Mouse (Mus musculus) limb, embryonic 15.5 days (tissue): ENCODE results near the gene Ilkap. TPM values are rescaled to one million over a fixed set of nuclear protein-coding genes. Genes with fewer than 3 reads are reported as not detected.
A peak's percentile ranks its signal among the peaks of the same experiment; 100 is the strongest.

Experiments
- ATAC-seq: fragments of 200-750 bp; cut with Nextera tagmentation; 2 replicates; pipeline ENCODE4 v1.8.0; 2017; ENCODE audit warnings: low read depth, moderate TSS enrichment; ENCODE audit not compliant: insufficient number of reproducible peaks, low FRiP score, low TSS enrichment
- H3K27ac ChIP-seq: fragments of 300-500 bp; sonication (generic); 2 replicates; pipeline ENCODE4 v1.5.1; 2015; ENCODE audit warnings: moderate library complexity, mild to moderate bottlenecking, inconsistent platforms
- H3K27me3 ChIP-seq: fragments of 300-500 bp; sonication (generic); 2 replicates; pipeline ENCODE4 v1.6.1; 2015; ENCODE audit warnings: inconsistent platforms
- H3K36me3 ChIP-seq: fragments of 300-500 bp; sonication (generic); 2 replicates; pipeline ENCODE4 v1.6.1; 2015; ENCODE audit warnings: inconsistent platforms
- H3K4me1 ChIP-seq: fragments of 300-500 bp; sonication (generic); 2 replicates; pipeline ENCODE4 v1.6.1; 2015; ENCODE audit warnings: inconsistent platforms
- H3K4me2 ChIP-seq: fragments of 300-500 bp; sonication (generic); 2 replicates; pipeline ENCODE4 v1.6.1; 2015; ENCODE audit warnings: mild to moderate bottlenecking, inconsistent platforms
- H3K4me3 ChIP-seq: fragments of 300-500 bp; sonication (generic); 2 replicates; pipeline ENCODE4 v1.5.1; 2015; ENCODE audit warnings: mild to moderate bottlenecking, inconsistent platforms
- H3K9ac ChIP-seq: fragments of 300-500 bp; sonication (generic); 2 replicates; pipeline ENCODE4 v1.6.1; 2015; ENCODE audit warnings: inconsistent platforms
- H3K9me3 ChIP-seq: fragments of 300-500 bp; sonication (generic); 2 replicates; pipeline ENCODE4 v1.6.1; 2016; ENCODE audit warnings: inconsistent platforms
- WGBS: fragments of 180-500 bp; shearing (Covaris S2); methylation state at CpG from one replicate; pipeline ENCODE4 v1.1.7; 2015; 5-methylcytosine and 5-hydroxymethylcytosine counted together
- polyA plus RNA-seq: library from polyadenylated mRNA; unstranded; fragments of >200 nt; fragmentation: Nextera tagmentation; extraction: Ambion mirVana; gene quantifications from 2 replicates; pipeline ENCODE4 v1.2.1, GENCODE M21; 2015

The Ilkap gene
- polyA plus RNA-seq, 1 experiment from 2014 or later, result 143 TPM

GRCm38 (mm10) chr1:91434905-91435304 is 36.3 kb upstream of the Ilkap start:
- no peak for ATAC-seq
- peaks cover 17% of the 10 kb centered on the region for H3K4me1 ChIP-seq
- no peak overlapping the region for H3K4me3 ChIP-seq
- H3K4me2 ChIP-seq, result no peak overlapping the region
- H3K27ac ChIP-seq, result no peak overlapping the region
- H3K36me3 ChIP-seq, result peaks cover 35% of the 10 kb centered on the region
- H3K9ac ChIP-seq, result no peak overlapping the region
- no peaks in the 10 kb centered on the region for H3K27me3 ChIP-seq
- whole genome bisulfite sequencing, result 94% methylated on average over 8 of the region's 8 CpGs
- H3K9me3 ChIP-seq, result no peaks in the 10 kb centered on the region

- Histone ChIP-seq H3K9ac (no peak overlapping the region), H3K4me1 (peaks cover 5% of the 10 kb centered on the region), H3K4me3 (no peak overlapping the region), H3K27me3 (no peaks in the 10 kb centered on the region), H3K9me3 (no peaks in the 10 kb centered on the region), H3K36me3 (peaks cover 34% of the 10 kb centered on the region), H3K27ac (no peak overlapping the region), H3K4me2 (no peak overlapping the region)
- no peak for ATAC-seq
- WGBS, result 67% methylated on average over 7 of the region's 7 CpGs
These were observed 32.1 kb upstream of the Ilkap start for GRCm38 (mm10) chr1:91430761-91431160.

GRCm38 (mm10) chr1:91429212-91429611 is 30.6 kb upstream of the Ilkap start:
- no peak for ATAC-seq
- Histone ChIP-seq H3K4me1 (0 out of 2 replicates have a peak, but pooled peaks cover 3% of the 10 kb centered on the region), H3K9me3 (no peaks in the 10 kb centered on the region), H3K4me2 (no peak overlapping the region), H3K9ac (no peak overlapping the region), H3K27ac (no peak overlapping the region), H3K4me3 (no peak overlapping the region), H3K27me3 (no peaks in the 10 kb centered on the region), H3K36me3 (peaks cover 30% of the 10 kb centered on the region)
- WGBS, result 91% methylated on average over 10 of the region's 10 CpGs

GRCm38 (mm10) chr1:91428614-91429013 is 30.0 kb upstream of the Ilkap start:
- WGBS, result 36% methylated on average over 4 of the region's 4 CpGs
- ATAC-seq, result no peak

GRCm38 (mm10) chr1:91426397-91426796 is 27.8 kb upstream of the Ilkap start:
- Histone ChIP-seq H3K9ac (no peak overlapping the region), H3K27ac (no peak overlapping the region), H3K4me1 (peaks cover 12% of the 10 kb centered on the region), H3K36me3 (peaks cover 19% of the 10 kb centered on the region), H3K4me3 (no peak overlapping the region), H3K27me3 (no peaks in the 10 kb centered on the region), H3K9me3 (no peaks in the 10 kb centered on the region), H3K4me2 (no peak overlapping the region)
- no peak for ATAC-seq
- WGBS, result 78% methylated on average over 9 of the region's 9 CpGs

More at GRCm38 (mm10) chr1:91428614-91429013, 30.0 kb upstream of the Ilkap start:
- Histone ChIP-seq H3K27me3 (no peaks in the 10 kb centered on the region), H3K9me3 (no peaks in the 10 kb centered on the region), H3K4me3 (no peak overlapping the region), H3K9ac (no peak overlapping the region), H3K27ac (no peak overlapping the region), H3K36me3 (peaks cover 30% of the 10 kb centered on the region), H3K4me2 (no peak overlapping the region), H3K4me1 (peaks cover 9% of the 10 kb centered on the region)

- 91% methylated on average over 8 of the region's 8 CpGs for WGBS
- Histone ChIP-seq H3K9ac (no peak overlapping the region), H3K27me3 (no peaks in the 10 kb centered on the region), H3K4me1 (peaks cover 12% of the 10 kb centered on the region), H3K4me2 (no peak overlapping the region), H3K4me3 (no peak overlapping the region), H3K9me3 (no peaks in the 10 kb centered on the region), H3K27ac (no peak overlapping the region), H3K36me3 (peaks cover 30% of the 10 kb centered on the region)
- ATAC-seq, result no peak
These were observed 22.0 kb upstream of the Ilkap start for GRCm38 (mm10) chr1:91420601-91421065.

GRCm38 (mm10) chr1:91419862-91420600 is 21.4 kb upstream of the Ilkap start:
- no peak overlapping the region for H3K9ac ChIP-seq
- no peak overlapping the region for H3K4me3 ChIP-seq
- no peaks in the 10 kb centered on the region for H3K27me3 ChIP-seq
- no peak overlapping the region for H3K4me2 ChIP-seq
- H3K27ac ChIP-seq, result no peak overlapping the region
- peaks cover 30% of the 10 kb centered on the region for H3K36me3 ChIP-seq
- no peaks in the 10 kb centered on the region for H3K9me3 ChIP-seq
- H3K4me1 ChIP-seq, result peaks cover 17% of the 10 kb centered on the region
- 62% methylated on average over 10 of the region's 10 CpGs for WGBS
- no peak for ATAC-seq

- no peak overlapping the region for H3K27ac ChIP-seq
- H3K4me3 ChIP-seq, result no peak overlapping the region
- H3K4me2 ChIP-seq, result no peak overlapping the region
- no peak overlapping the region for H3K9ac ChIP-seq
- H3K27me3 ChIP-seq, result no peaks in the 10 kb centered on the region
- peaks cover 23% of the 10 kb centered on the region for H3K4me1 ChIP-seq
- 33% methylated on average over 1 of the region's 1 CpGs for WGBS
- H3K9me3 ChIP-seq, result no peaks in the 10 kb centered on the region
- H3K36me3 ChIP-seq, result peaks cover 27% of the 10 kb centered on the region
- ATAC-seq, result no peak
These were observed 19.4 kb upstream of the Ilkap start for GRCm38 (mm10) chr1:91417991-91418390.

- WGBS, result 60% methylated on average over 5 of the region's 5 CpGs
- no peak overlapping the region for H3K4me2 ChIP-seq
- no peaks in the 10 kb centered on the region for H3K9me3 ChIP-seq
- no peak overlapping the region for H3K4me3 ChIP-seq
- H3K4me1 ChIP-seq, result peaks cover 39% of the 10 kb centered on the region
- H3K27me3 ChIP-seq, result no peaks in the 10 kb centered on the region
- no peak for ATAC-seq
- peak overlapping the region; percentile 89; the same call in 1 of the 2 replicates for H3K27ac ChIP-seq
- no peak overlapping the region for H3K9ac ChIP-seq
- H3K36me3 ChIP-seq, result peaks cover 22% of the 10 kb centered on the region
These were observed 16.7 kb upstream of the Ilkap start for GRCm38 (mm10) chr1:91415311-91415710.

GRCm38 (mm10) chr1:91414903-91415302 is 16.3 kb upstream of the Ilkap start:
- no peaks in the 10 kb centered on the region for H3K9me3 ChIP-seq
- peak overlapping the region; percentile 89 for H3K27ac ChIP-seq
- H3K9ac ChIP-seq, result no peak overlapping the region
- WGBS, result 31% methylated on average over 4 of the region's 4 CpGs
- H3K4me3 ChIP-seq, result no peak overlapping the region
- no peak overlapping the region for H3K4me2 ChIP-seq
- no peak for ATAC-seq
- no peaks in the 10 kb centered on the region for H3K27me3 ChIP-seq
- H3K4me1 ChIP-seq, result peaks cover 39% of the 10 kb centered on the region
- peaks cover 17% of the 10 kb centered on the region for H3K36me3 ChIP-seq

- peaks cover 11% of the 10 kb centered on the region for H3K36me3 ChIP-seq
- ATAC-seq, result peak; percentile 51
- no peaks in the 10 kb centered on the region for H3K27me3 ChIP-seq
- peak within 1 kb of the TSS; percentile 98 for H3K4me2 ChIP-seq
- under 1% methylated on average over 39 of the region's 39 CpGs for WGBS
- H3K4me3 ChIP-seq, result peak within 1 kb of the TSS; percentile 80
- H3K27ac ChIP-seq, result peak within 1 kb of the TSS; percentile 89
- H3K9me3 ChIP-seq, result no peaks in the 10 kb centered on the region
- peak within 1 kb of the TSS; percentile 75 for H3K9ac ChIP-seq
- peaks cover 39% of the 10 kb centered on the region for H3K4me1 ChIP-seq
These were observed 15.4 kb upstream of the Ilkap start, which contains the start of gene Hes6 for GRCm38 (mm10) chr1:91413898-91414594. TSS of gene Hes6 (minus strand) at chr1:91414038.

- 1% methylated on average over 14 of the region's 14 CpGs for WGBS
- ATAC-seq, result no peak; the same call in 1 of the 2 replicates
- Histone ChIP-seq H3K4me2 (peak overlapping the region; percentile 98), H3K4me1 (peaks cover 39% of the 10 kb centered on the region), H3K4me3 (peak overlapping the region; percentile 80), H3K9me3 (no peaks in the 10 kb centered on the region), H3K27ac (peak overlapping the region; percentile 89), H3K27me3 (no peaks in the 10 kb centered on the region), H3K36me3 (peaks cover 9% of the 10 kb centered on the region; the same call in 1 of the 2 replicates), H3K9ac (0 out of 2 replicates have a peak overlapping the region, but pooled peaks have one; percentile 10)
These were observed 14.9 kb upstream of the Ilkap start for GRCm38 (mm10) chr1:91413536-91413897.
